Mouse (Mus musculus) ES-Bruce4 (cell line): Measurements from ENCODE around the gene Ptpn18.

Experiments
- CTCF ChIP-seq: IDR thresholded peaks from one replicate; pipeline ENCODE4 v1.8.1; 2011; ENCODE audit warnings: low read depth, low read length
- EP300 ChIP-seq: IDR thresholded peaks from 2 replicates; pipeline ENCODE4 v1.6.1; 2011; ENCODE audit warnings: low read depth, low read length; ENCODE audit not compliant: insufficient read depth
- POLR2A ChIP-seq: IDR thresholded peaks from one replicate; pipeline ENCODE4 v1.8.1; 2011; ENCODE audit warnings: low read length; ENCODE audit not compliant: insufficient read depth

DNA sequence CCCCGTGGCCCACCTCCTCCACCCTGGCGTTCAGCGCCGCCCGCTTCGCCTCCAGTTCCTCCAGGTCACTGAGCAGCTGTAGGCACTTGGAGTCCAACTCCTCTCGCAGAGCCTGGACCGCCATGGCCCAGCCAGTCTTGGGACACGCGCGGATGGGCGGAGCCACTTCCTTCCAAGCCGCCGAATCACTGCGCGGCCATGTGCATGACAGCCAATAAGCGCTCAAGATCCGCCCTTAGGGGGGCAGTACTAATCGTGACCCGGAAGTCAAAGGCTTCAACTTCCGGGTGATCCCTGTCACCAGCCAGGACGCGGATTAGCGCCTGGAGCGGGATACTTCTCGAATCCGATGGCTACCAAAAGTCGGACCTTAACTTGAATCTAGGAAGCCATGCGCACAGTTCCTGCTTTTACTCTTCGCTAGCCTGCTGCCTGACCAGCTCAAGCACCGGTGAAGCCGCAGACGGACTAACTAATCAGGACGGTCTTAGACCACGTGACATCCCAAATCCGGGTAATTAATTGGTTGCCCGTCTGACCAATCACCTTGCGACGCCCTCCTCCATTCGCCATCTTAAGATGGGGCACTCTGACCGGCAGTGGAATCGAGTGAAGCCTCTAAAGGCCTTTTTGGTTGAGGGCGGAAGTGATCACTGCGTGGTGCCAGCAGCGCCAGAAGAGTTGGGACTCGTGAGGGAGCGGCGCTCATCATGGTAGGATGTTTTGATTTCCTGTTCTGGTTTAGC, 20.2 kb upstream of the Ptpn18 start, which contains the start of the genes Ccdc115 and Imp4:
- TF ChIP-seq POLR2A (peak; percentile 64), CTCF (no peak), EP300 (no peak)
